Mouse (Mus musculus) naive thymus-derived CD4-positive, alpha-beta T cell, adult 5 months (primary cell): ENCODE data around the gene Ddx47. TPM values are rescaled to one million over a fixed set of nuclear protein-coding genes. Genes with fewer than 3 reads are reported as not detected.

Experiments used
- polyA plus RNA-seq: library from polyadenylated mRNA; unstranded; fragments of 100-300 nt; shearing (Covaris generic); gene quantifications from one replicate; pipeline ENCODE4 v1.2.1, GENCODE M21; 2017

The Ddx47 gene
- 162 TPM for polyA plus RNA-seq

GRCm38 (mm10) chr6:135011048-135011733 is at the start of gene Ddx47:
Gene Ddx47, plus strand, starts transcription at chr6:135011612.

DNA sequence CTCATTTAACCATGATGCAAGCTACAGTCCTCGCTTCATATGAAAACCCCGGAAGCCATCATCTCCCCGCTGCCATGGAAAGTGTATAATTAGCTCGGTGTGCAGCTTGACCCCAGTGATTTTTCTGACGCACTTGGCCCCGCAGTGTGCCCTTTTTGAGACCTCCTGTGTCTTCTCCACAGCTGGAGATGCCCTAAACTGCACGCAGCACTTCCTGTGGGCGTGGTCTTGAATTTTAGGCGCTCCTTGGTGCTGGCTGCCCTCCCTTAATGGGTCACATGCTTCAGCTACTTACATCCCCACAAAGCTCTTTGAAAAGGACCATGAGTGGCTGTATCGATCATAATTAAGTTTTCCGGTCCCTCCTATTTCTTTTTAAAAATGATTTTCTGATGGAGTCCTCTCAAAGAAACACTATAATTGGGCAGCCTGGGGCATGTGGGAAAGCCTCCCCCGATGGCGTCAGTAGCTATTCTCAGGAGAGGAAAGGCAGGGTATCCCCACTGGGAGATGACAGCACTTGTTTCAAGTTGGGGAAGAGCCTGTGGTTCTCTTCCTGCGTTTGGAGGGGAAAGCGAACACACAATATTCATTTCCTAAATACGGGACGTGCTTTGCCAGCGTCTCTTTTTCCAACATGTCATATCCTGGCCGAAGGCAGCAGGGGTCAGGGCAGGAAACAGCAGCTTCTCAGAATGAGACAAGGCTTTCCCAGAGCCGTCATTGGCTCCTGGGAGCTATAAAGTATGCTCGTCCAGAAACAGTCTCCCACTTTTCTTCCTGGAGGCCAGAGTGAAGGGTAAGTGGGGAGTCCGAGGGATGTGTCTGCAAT is 30.0 kb upstream of the Ddx47 start, which contains the start of gene Apold1:
TSS of gene Apold1 (plus strand) at position 488 of the 832 bp plus-strand sequence.

GRCm38 (mm10) chr6:135065236-135065957 is 54.0 kb downstream of the Ddx47 start, which contains the start of gene Gprc5a:
Gene Gprc5a, plus strand, starts transcription at chr6:135065651.

Other genes with a start within 250 kb of the Ddx47 start
- 6.6 TPM for gene Dusp16, start 219.0 kb upstream of the Ddx47 start, polyA plus RNA-seq
- gene Crebl2, start 181.5 kb upstream of the Ddx47 start, polyA plus RNA-seq, result 14.0 TPM
- 7.9 TPM for gene Gpr19, start 113.0 kb upstream of the Ddx47 start, polyA plus RNA-seq
- 77.3 TPM for gene Cdkn1b, start 91.2 kb upstream of the Ddx47 start, polyA plus RNA-seq
- gene Apold1, start 29.9 kb upstream of the Ddx47 start, polyA plus RNA-seq, result not detected
- 1.3 TPM for gene Gprc5a, start 54.0 kb downstream of the Ddx47 start, polyA plus RNA-seq
- not detected for gene Gprc5d, start 106.7 kb downstream of the Ddx47 start, polyA plus RNA-seq
- 20.6 TPM for gene Fam234b, start 186.4 kb downstream of the Ddx47 start, polyA plus RNA-seq
- gene Hebp1, start 186.4 kb downstream of the Ddx47 start, polyA plus RNA-seq, result not detected
- not detected for gene Gsg1, start 242.7 kb downstream of the Ddx47 start, polyA plus RNA-seq